Mouse (Mus musculus) retina, postnatal 1 day (tissue): ENCODE data around the gene Slfn3.
"Not testable (repeated sequence)": the region's sequence is repeated elsewhere in the genome, so short reads cannot be mapped to it uniquely, and the experiment has no call there.

ENCODE experiments used
- DNase-seq: peaks from one replicate; pipeline ENCODE4 v3.0.0-alpha.2; 2012

The Slfn3 gene

DNA sequence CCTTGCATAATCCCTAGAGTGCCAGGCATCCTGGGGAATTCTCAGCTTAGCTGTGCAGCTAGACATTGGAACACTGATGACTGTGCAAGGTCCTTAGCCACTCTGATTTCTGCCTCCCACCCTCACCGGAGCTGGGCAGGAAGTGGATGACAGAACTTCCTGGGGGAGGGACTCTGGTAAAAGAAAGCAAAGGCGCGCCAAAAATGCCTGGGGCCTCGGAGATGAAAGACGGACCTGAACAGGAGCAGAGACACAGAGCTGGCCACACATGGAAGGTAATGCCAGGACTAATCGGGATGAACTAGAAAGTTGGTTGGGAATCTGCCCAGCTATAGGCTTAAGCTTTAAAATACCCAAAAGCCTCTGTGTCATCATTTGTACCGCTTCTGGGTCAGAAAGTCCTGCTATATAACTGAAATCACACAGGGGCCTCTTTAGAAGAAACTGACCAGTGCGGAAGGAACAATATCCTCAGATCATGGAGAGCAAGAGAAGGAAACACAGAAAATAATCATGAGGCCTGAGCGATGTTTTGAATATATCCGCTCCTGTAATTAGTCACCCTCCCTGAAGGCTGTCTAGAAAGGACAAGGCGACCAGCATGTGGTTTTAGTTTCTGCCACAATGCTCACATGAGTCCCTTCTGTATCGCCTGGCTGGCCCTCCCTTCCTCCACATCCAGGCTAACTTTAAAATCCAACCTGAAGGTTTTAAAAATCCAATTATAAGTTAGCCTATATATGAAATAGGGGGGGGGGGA lies at the start of gene Slfn3:
Gene Slfn3, plus strand, starts transcription at position 197 of the 760 bp plus-strand sequence.
- DNase-seq: no peak

GRCm38 (mm10) chr11:83148939-83149338 lies 42.2 kb upstream of the Slfn3 start:
- not testable (repeated sequence) for DNase-seq

- no peak for DNase-seq
Measured at GRCm38 (mm10) chr11:83174948-83175539, 16.1 kb upstream of the Slfn3 start, which contains the start of gene Slfn4. Slfn4 (plus strand) TSS chr11:83175186.

DNA sequence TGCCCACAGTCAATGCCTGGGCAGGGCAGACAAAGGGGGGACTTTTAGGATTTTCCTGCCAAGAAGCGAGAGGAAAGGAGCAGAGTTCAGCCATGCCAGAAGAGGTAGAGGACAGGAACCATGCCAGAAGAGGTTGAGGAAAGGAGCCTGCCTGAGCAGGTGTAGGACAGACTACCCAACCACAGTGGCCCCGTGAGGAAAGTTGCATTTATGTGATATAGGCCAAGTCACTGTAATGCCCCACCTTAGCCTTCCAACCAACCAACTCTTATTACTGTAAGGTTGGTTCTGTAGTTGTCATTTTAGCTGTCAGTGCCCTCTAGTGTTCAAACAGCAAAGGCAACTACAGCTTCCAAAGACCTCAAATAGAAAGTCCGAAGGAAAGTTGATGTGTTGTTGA lies 871 bp downstream of the Slfn3 start:
- DNase-seq: peak; percentile 52

GRCm38 (mm10) chr11:83205002-83205401 lies 13.9 kb downstream of the Slfn3 start:
- DNase-seq: no peak

- no peak for DNase-seq
Measured at GRCm38 (mm10) chr11:83216119-83216518, 25.0 kb downstream of the Slfn3 start.

- DNase-seq: no peak
Measured at GRCm38 (mm10) chr11:83221328-83221877, 30.3 kb downstream of the Slfn3 start.

DNA sequence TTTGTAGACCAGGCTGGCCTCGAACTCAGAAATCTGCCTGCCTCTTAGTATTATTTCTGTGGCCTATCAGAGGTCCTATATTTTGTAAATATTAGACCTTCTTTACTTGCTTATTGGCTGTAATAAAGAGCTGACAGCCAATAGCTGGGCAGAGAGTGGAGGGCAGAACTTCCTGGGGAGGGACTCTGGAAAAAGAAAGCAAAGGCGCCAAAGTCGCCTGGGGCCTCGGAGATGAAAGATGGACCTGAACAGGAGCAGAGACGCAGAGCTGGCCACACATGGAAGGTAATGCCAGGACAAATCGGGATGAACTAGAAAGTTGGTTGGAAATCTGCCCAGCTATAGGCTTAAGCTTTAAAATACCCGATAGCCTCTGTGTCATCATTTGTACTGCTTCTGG lies 32.2 kb downstream of the Slfn3 start:
- no peak for DNase-seq

DNA sequence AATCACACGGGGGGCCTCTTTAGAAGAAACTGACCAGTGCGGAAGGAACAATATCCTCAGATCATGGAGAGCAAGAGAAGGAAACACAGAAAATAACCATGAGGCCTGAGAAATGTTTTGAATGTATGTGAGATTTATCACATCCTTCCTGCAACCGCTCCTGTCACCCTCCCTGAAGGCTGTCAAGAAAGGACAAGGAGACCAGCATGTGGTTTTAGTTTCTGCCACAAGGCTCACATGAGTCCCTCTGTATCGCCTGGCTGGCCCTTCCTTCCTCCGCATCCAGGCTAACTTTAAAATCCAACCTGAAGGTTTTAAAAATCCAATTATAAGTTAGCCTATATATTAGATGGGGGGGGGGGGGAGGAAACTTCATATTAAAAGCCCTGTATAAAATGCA lies 32.7 kb downstream of the Slfn3 start:
- DNase-seq: not testable (repeated sequence)

DNA sequence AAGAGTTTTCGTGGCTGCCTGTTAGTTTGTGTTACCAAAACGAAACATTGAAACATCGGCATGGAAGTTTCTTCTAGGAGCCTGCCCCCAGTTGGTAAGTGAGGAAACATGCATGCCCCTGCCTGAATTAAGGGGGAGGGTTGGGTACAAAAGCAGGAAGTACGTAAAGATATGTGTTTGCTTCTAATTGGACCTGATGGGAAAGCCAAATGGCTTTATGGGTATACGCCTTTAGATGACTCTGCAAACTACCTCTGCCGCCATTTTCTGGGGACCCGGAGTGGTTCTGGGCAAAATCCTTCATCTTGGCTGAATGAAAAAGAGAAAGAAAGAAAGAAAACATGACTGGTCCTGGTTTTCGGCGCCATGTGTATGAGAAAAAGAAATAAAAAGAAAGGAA lies 33.1 kb downstream of the Slfn3 start:
- DNase-seq: no peak

- DNase-seq: no peak
Measured at GRCm38 (mm10) chr11:83224750-83225149, 33.6 kb downstream of the Slfn3 start.

DNA sequence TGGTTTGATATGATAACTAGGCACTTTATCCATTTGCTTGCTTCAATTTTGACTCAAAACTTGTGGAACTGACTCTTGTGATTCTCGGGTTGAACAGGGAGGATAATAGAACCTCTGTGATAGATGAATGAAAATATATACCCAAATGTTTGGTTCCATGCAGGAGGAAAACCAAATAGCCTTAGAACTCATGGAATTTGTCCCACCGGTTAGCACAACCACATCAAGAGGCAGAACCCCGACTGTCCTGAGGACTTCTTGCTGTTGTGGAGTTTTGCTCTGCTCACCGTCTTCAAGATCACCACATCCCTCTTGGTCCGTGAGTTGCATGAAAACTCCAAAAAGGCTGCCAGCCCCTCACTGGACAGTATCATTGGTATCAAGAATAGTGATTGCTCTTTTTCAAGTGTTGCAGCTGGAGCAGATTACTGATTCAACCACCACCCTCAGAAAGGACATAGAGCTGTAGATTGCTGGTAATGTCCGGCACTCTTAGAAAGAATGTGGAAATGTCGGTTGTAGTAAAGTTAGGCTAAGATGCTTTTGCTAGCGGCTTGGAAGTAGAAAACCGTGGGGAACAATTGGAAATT lies 34.3 kb downstream of the Slfn3 start:
- DNase-seq: no peak

- no peak for DNase-seq
Measured at GRCm38 (mm10) chr11:83227926-83228723, 37.0 kb downstream of the Slfn3 start.

GRCm38 (mm10) chr11:83230966-83231365 lies 39.8 kb downstream of the Slfn3 start:
- peak; percentile 3 for DNase-seq

DNA sequence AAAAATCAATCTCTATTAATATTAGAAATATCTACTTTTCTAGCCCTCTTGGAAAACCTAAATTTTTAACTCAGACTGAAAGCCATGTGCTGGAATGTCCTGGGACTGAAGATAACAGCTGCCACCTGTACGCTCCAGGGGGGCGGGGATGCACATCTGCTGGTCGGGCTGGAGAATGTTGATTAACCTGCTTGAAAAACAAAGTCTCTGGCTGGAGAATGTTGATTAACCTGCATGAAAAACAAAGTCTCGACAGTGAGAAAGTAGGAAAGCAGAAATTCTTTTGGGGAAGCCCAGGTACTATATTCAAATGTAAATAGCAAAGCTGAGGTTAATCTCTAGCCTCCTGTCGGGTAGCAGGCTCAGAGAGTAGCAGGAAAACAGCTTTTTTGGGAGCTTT lies 42.5 kb downstream of the Slfn3 start:
- not testable (repeated sequence) for DNase-seq

- DNase-seq: not testable (repeated sequence)
Measured at GRCm38 (mm10) chr11:83237390-83237789, 46.3 kb downstream of the Slfn3 start.

- DNase-seq: no peak
Measured at GRCm38 (mm10) chr11:83238389-83238788, 47.3 kb downstream of the Slfn3 start.

GRCm38 (mm10) chr11:83239811-83240210 lies 48.7 kb downstream of the Slfn3 start:
- DNase-seq: peak; percentile 4

DNA sequence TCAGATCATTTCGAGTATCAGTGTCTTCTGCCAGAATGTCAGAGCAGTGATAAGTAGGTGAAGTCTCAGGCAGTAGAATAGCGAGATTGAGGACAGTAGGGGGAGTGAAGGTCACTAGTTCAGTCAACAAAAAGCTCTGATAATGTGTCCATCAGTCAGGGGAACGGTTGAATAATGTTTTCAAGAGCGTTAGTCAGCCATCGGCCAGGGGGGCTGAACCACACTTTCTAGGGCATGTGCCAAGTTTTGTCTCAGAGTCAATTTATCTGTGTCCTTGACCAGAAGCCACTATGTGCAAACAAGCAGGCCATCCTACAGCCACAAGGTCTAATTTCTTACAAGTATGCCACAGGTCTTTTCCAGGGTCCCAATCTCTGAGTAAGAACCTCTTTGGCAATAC lies 66.1 kb downstream of the Slfn3 start:
- DNase-seq: not testable (repeated sequence)

- DNase-seq: no peak
Measured at GRCm38 (mm10) chr11:83262673-83263072, 71.5 kb downstream of the Slfn3 start.

- DNase-seq: peak; percentile 28
Measured at GRCm38 (mm10) chr11:83263146-83263545, 72.0 kb downstream of the Slfn3 start.
